Mouse (Mus musculus): ENCODE measurements around the gene Igf2bp3.

Gene Igf2bp3

GRCm38 (mm10) chr6:49174616-49175015 is 40.1 kb downstream of the Igf2bp3 start:
- in situ Hi-C loops (cut with MboI), result no loop called here

GRCm38 (mm10) chr6:49173674-49174073 is 41.1 kb downstream of the Igf2bp3 start:
- in situ Hi-C loops (cut with MboI), result no loop called here

GRCm38 (mm10) chr6:49173265-49173664 is 41.5 kb downstream of the Igf2bp3 start:
- in situ Hi-C loops (cut with MboI), result no loop called here

GRCm38 (mm10) chr6:49171216-49171615 is 43.5 kb downstream of the Igf2bp3 start:
- in situ Hi-C loops (cut with MboI), result no loop called here

- in situ Hi-C loops (cut with MboI), result no loop called here
Measured at GRCm38 (mm10) chr6:49168648-49169047, 46.1 kb downstream of the Igf2bp3 start.

GRCm38 (mm10) chr6:49167406-49167805 is 47.4 kb downstream of the Igf2bp3 start:
- in situ Hi-C loops (cut with MboI), result no loop called here

- in situ Hi-C loops (cut with MboI), result no loop called here
Measured at GRCm38 (mm10) chr6:49166318-49166717, 48.4 kb downstream of the Igf2bp3 start.

GRCm38 (mm10) chr6:49165855-49166254 is 48.9 kb downstream of the Igf2bp3 start:
- in situ Hi-C loops (cut with MboI), result no loop called here

- in situ Hi-C loops (cut with MboI), result no loop called here
Measured at GRCm38 (mm10) chr6:49165101-49165500, 49.7 kb downstream of the Igf2bp3 start.

GRCm38 (mm10) chr6:49164701-49165100 is 50.1 kb downstream of the Igf2bp3 start:
- in situ Hi-C loops (cut with MboI), result no loop called here

- in situ Hi-C loops (cut with MboI), result no loop called here
Measured at GRCm38 (mm10) chr6:49159971-49160370, 54.8 kb downstream of the Igf2bp3 start.

- in situ Hi-C loops (cut with MboI), result no loop called here
Measured at GRCm38 (mm10) chr6:49156826-49157175, 58.0 kb downstream of the Igf2bp3 start.

GRCm38 (mm10) chr6:49156170-49156825 is 58.5 kb downstream of the Igf2bp3 start:
- in situ Hi-C loops (cut with MboI), result no loop called here

- in situ Hi-C loops (cut with MboI), result no loop called here
Measured at GRCm38 (mm10) chr6:49151465-49151864, 63.3 kb downstream of the Igf2bp3 start.

GRCm38 (mm10) chr6:49150349-49151229 is 64.2 kb downstream of the Igf2bp3 start:
- in situ Hi-C loops (cut with MboI), result no loop called here

- in situ Hi-C loops (cut with MboI), result no loop called here
Measured at GRCm38 (mm10) chr6:49149202-49149930, 65.4 kb downstream of the Igf2bp3 start.

GRCm38 (mm10) chr6:49148781-49149180 is 66.0 kb downstream of the Igf2bp3 start:
- in situ Hi-C loops (cut with MboI), result no loop called here

GRCm38 (mm10) chr6:49148368-49148767 is 66.4 kb downstream of the Igf2bp3 start:
- in situ Hi-C loops (cut with MboI), result no loop called here

GRCm38 (mm10) chr6:49146461-49146860 is 68.3 kb downstream of the Igf2bp3 start:
- in situ Hi-C loops (cut with MboI), result no loop called here

GRCm38 (mm10) chr6:49142428-49142827 is 72.3 kb downstream of the Igf2bp3 start:
- in situ Hi-C loops (cut with MboI), result no loop called here

GRCm38 (mm10) chr6:49141125-49141524 is 73.6 kb downstream of the Igf2bp3 start:
- in situ Hi-C loops (cut with MboI), result no loop called here
